Mouse (Mus musculus): ENCODE results near the gene Tmem132d.

Gene Tmem132d

GRCm38 (mm10) chr5:128407546-128407945 lies 25.3 kb downstream of the Tmem132d start:
- no peak for DNase-seq (ENCODE audit: low read depth, low spot score)

GRCm38 (mm10) chr5:128405071-128405470 lies 27.8 kb downstream of the Tmem132d start:
- DNase-seq (ENCODE audit: low read depth, low spot score): no peak

- no peak for DNase-seq (ENCODE audit: low read depth, low spot score)
Observed at GRCm38 (mm10) chr5:128404223-128404622, 28.7 kb downstream of the Tmem132d start.

GRCm38 (mm10) chr5:128392372-128392771 lies 40.5 kb downstream of the Tmem132d start:
- no peak for DNase-seq (ENCODE audit: low read depth, low spot score)

- no peak for DNase-seq (ENCODE audit: low read depth, low spot score)
Observed at GRCm38 (mm10) chr5:128389665-128390064, 43.2 kb downstream of the Tmem132d start.

- DNase-seq (ENCODE audit: low read depth, low spot score): no peak
Observed at GRCm38 (mm10) chr5:128388358-128389141, 44.3 kb downstream of the Tmem132d start.

- DNase-seq (ENCODE audit: low read depth, low spot score): no peak
Observed at GRCm38 (mm10) chr5:128369814-128370213, 63.1 kb downstream of the Tmem132d start.

- DNase-seq (ENCODE audit: low read depth, low spot score): no peak
Observed at GRCm38 (mm10) chr5:128369111-128369510, 63.8 kb downstream of the Tmem132d start.

GRCm38 (mm10) chr5:128365261-128365985 lies 67.5 kb downstream of the Tmem132d start:
- DNase-seq (ENCODE audit: low read depth, low spot score): no peak

- no peak for DNase-seq (ENCODE audit: low read depth, low spot score)
Observed at GRCm38 (mm10) chr5:128360946-128361675, 71.8 kb downstream of the Tmem132d start.

GRCm38 (mm10) chr5:128348835-128349234 lies 84.0 kb downstream of the Tmem132d start:
- no peak for DNase-seq (ENCODE audit: low read depth, low spot score)

- DNase-seq (ENCODE audit: low read depth, low spot score): no peak
Observed at GRCm38 (mm10) chr5:128336841-128337240, 96.0 kb downstream of the Tmem132d start.

GRCm38 (mm10) chr5:128332766-128333165 lies 100.1 kb downstream of the Tmem132d start:
- no peak for DNase-seq (ENCODE audit: low read depth, low spot score)

- DNase-seq (ENCODE audit: low read depth, low spot score): no peak
Observed at GRCm38 (mm10) chr5:128330351-128330750, 102.5 kb downstream of the Tmem132d start.

- DNase-seq (ENCODE audit: low read depth, low spot score): no peak
Observed at GRCm38 (mm10) chr5:128302387-128302786, 130.5 kb downstream of the Tmem132d start.

- no peak for DNase-seq (ENCODE audit: low read depth, low spot score)
Observed at GRCm38 (mm10) chr5:128291191-128291590, 141.7 kb downstream of the Tmem132d start.

GRCm38 (mm10) chr5:128273255-128273654 lies 159.6 kb downstream of the Tmem132d start:
- DNase-seq (ENCODE audit: low read depth, low spot score): no peak

- no peak for DNase-seq (ENCODE audit: low read depth, low spot score)
Observed at GRCm38 (mm10) chr5:128267366-128267765, 165.5 kb downstream of the Tmem132d start.

GRCm38 (mm10) chr5:128244219-128244618 lies 188.7 kb downstream of the Tmem132d start:
- DNase-seq (ENCODE audit: low read depth, low spot score): no peak

- DNase-seq (ENCODE audit: low read depth, low spot score): no peak
Observed at GRCm38 (mm10) chr5:128236638-128237335, 196.1 kb downstream of the Tmem132d start.

GRCm38 (mm10) chr5:128235611-128236010 lies 197.3 kb downstream of the Tmem132d start:
- no peak for DNase-seq (ENCODE audit: low read depth, low spot score)

GRCm38 (mm10) chr5:128233101-128233500 lies 199.8 kb downstream of the Tmem132d start:
- DNase-seq (ENCODE audit: low read depth, low spot score): no peak

Measured in CD4-positive, CD25-positive, alpha-beta regulatory T cell, adult 2 months (primary cell).